Mouse (Mus musculus) limb, embryonic 14.5 days (tissue): ENCODE measurements around the gene Lrrc56. TPM values are rescaled to one million over a fixed set of nuclear protein-coding genes. Genes with fewer than 3 reads are reported as not detected.

Source experiments
- ATAC-seq: fragments of 200-750 bp; cut with Nextera tagmentation; 2 replicates; pipeline ENCODE4 v1.8.0; 2017; ENCODE audit warnings: low read depth, moderate number of reproducible peaks, moderate TSS enrichment; ENCODE audit not compliant: low FRiP score
- DNase-seq: peaks from one replicate; pipeline ENCODE4 v3.0.0-alpha.2; 2015; ENCODE audit warnings: low spot score
- H3K27ac ChIP-seq: fragments of 300-500 bp; sonication (generic); replicated peaks from 2 replicates; pipeline ENCODE4 v1.5.1; 2014; ENCODE audit warnings: low read depth, mild to moderate bottlenecking, low read length, moderate library complexity, mixed read lengths
- H3K27me3 ChIP-seq: fragments of 300-500 bp; sonication (generic); 2 replicates; pipeline ENCODE4 v1.6.1; 2014; ENCODE audit warnings: low read length, mixed read lengths; ENCODE audit not compliant: control insufficient read depth, insufficient read depth
- H3K36me3 ChIP-seq: fragments of 300-500 bp; sonication (generic); 2 replicates; pipeline ENCODE4 v1.6.1; 2014; ENCODE audit warnings: mild to moderate bottlenecking, low read length, moderate library complexity, mixed read lengths; ENCODE audit not compliant: control insufficient read depth, insufficient read depth
- H3K4me1 ChIP-seq: fragments of 300-500 bp; sonication (generic); 2 replicates; pipeline ENCODE4 v1.6.1; 2014; ENCODE audit warnings: antibody characterized with exemption, low read length, mixed read lengths; ENCODE audit not compliant: control insufficient read depth, insufficient read depth
- H3K4me2 ChIP-seq: fragments of 300-500 bp; sonication (generic); replicated peaks from 2 replicates; pipeline ENCODE4 v1.6.1; 2014; ENCODE audit warnings: low read depth, mild to moderate bottlenecking, low read length, moderate library complexity; ENCODE audit not compliant: severe bottlenecking
- H3K4me3 ChIP-seq: fragments of 300-500 bp; sonication (generic); replicated peaks from 2 replicates; pipeline ENCODE4 v1.5.1; 2014; ENCODE audit warnings: low read length
- H3K9ac ChIP-seq: fragments of 300-500 bp; sonication (generic); 2 replicates; pipeline ENCODE4 v1.6.1; 2014; ENCODE audit warnings: mild to moderate bottlenecking, low read depth, low read length, moderate library complexity; ENCODE audit not compliant: severe bottlenecking
- H3K9me3 ChIP-seq: fragments of 300-500 bp; sonication (generic); 2 replicates; pipeline ENCODE4 v1.6.1; 2016; ENCODE audit warnings: low read length; ENCODE audit not compliant: control insufficient read depth
- POLR2A ChIP-seq: fragments of 200-500 bp; IDR thresholded peaks from 2 replicates; pipeline ENCODE4 v1.8.0; 2012; ENCODE audit warnings: inconsistent platforms, mild to moderate bottlenecking, moderate library complexity, borderline replicate concordance; ENCODE audit not compliant: insufficient read depth, insufficient read length; ENCODE audit errors: extremely low read depth
- WGBS: fragments of 180-500 bp; shearing (Covaris S2); extraction: QIAGEN DNeasy Blood & Tissue Kit; methylation state at CpG from one replicate; pipeline ENCODE4 v1.1.7; 2014; 5-methylcytosine and 5-hydroxymethylcytosine counted together
- polyA plus RNA-seq, 2 experiments: library from polyadenylated mRNA; depleted of rRNA in 1 of 2; stranded (reverse) in 1 of 2; unstranded in 1 of 2; fragments of >200 nt; fragmentation: Nextera tagmentation in 1 of 2; extraction: Ambion mirVana in 1 of 2; gene quantifications; 2 replicates each; pipeline versions ENCODE4 v1.2.1 to v1.2.3; 2012 to 2014

The Lrrc56 gene
- polyA plus RNA-seq, 2 experiments = 5.8 to 14.8 TPM

GRCm38 (mm10) chr7:141213605-141214235, 19.8 kb downstream of the Lrrc56 start, which contains the start of gene Lmntd2:
Gene Lmntd2 (minus strand): TSS chr7:141214080.
- peak within 1 kb of the TSS; percentile 68; the same call in 1 of the 2 replicates for H3K9ac ChIP-seq
- 87% methylated on average over 11 of the region's 11 CpGs for WGBS

DNA sequence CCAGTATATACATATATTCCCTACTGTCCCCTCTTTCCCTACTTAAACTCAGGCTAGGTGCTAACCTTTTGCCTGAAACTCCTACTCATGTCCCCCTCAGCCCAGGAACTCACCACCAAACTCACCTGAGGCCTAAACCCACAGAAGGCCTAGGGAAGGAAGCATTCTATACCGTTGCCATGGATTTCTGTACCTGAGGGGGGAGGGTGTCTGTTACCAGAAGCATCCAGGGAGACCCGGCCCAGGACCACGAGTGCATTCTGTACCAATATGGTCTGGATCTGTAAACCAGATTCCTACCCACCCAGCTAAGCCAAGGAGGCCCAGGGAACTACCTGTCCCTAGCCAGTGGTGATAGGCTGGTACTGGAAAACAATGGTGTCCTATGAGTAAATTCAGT, 20.4 kb downstream of the Lrrc56 start:
- Histone ChIP-seq H3K27ac (no peak overlapping the region), H3K9ac (no peak overlapping the region), H3K36me3 (peaks cover 15% of the 10 kb centered on the region), H3K9me3 (no peaks in the 10 kb centered on the region), H3K4me2 (no peak overlapping the region), H3K4me1 (peaks cover 5% of the 10 kb centered on the region; the same call in 1 of the 2 replicates), H3K27me3 (no peaks in the 10 kb centered on the region), H3K4me3 (no peak overlapping the region)
- 70% methylated on average over 3 of the region's 3 CpGs for WGBS
- no peak for TF ChIP-seq POLR2A
- ATAC-seq (no peak), DNase-seq (no peak)

More at GRCm38 (mm10) chr7:141213605-141214235, 19.8 kb downstream of the Lrrc56 start, which contains the start of gene Lmntd2:
- ATAC-seq (no peak), DNase-seq (no peak)
- H3K9me3 ChIP-seq = no peaks in the 10 kb centered on the region
- H3K36me3 ChIP-seq = peaks cover 13% of the 10 kb centered on the region
- H3K4me2 ChIP-seq = peak within 1 kb of the TSS; percentile 88
- H3K27me3 ChIP-seq = no peaks in the 10 kb centered on the region
- H3K4me3 ChIP-seq = peak within 1 kb of the TSS; percentile 59
- no peak for TF ChIP-seq POLR2A
- peak within 1 kb of the TSS; percentile 77; the same call in 1 of the 2 replicates for H3K27ac ChIP-seq
- peaks cover 5% of the 10 kb centered on the region; the same call in 1 of the 2 replicates for H3K4me1 ChIP-seq

DNA sequence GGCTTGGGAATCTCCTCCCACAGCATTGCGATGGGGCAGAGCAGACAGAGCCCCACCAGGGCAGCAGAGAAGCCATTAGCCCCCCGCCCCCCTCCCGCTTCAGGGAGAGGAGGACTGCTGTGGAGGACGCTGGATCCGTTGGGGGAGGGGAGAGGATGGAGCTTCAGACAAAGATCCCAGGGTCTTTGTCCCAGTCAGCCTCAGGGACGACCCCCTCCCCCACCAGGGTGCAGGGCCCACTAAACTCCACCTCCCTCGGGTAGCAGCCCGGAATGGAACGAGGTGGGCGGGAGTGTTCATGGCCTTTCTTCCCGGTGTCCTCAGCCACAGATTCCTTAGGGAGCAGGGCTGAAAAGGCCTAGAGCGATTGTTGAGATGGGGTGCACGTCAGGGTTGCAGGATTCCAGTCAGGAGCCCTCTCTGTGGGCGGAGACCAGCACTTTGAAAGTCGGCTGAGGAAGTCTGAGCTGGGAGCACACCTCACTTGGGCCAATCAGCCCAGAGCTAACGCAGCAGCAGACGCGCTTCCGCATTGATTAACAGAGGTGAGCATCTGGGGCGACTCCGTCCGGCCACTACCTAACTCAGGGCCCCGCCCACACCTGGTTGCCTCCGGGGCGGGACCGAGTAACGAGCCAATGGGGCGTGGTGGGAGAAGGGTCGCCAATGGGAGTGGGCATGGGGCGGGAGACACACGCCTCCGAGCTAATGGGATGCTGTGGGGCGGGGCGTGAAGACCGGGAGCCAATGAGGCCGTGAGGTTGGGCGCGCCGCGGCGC, 21.3 kb downstream of the Lrrc56 start, which contains the start of gene Rassf7:
Gene Rassf7 (plus strand): TSS at position 760 of the 779 bp plus-strand sequence.
- peak; percentile 98 for ATAC-seq
- under 1% methylated on average over 39 of the region's 41 CpGs for WGBS
- Histone ChIP-seq H3K4me2 (peak within 1 kb of the TSS; percentile 88), H3K4me3 (peak within 1 kb of the TSS; percentile 59), H3K9ac (peak within 1 kb of the TSS; percentile 68), H3K27ac (peak within 1 kb of the TSS; percentile 77), H3K36me3 (peaks cover 22% of the 10 kb centered on the region), H3K9me3 (no peaks in the 10 kb centered on the region), H3K4me1 (peaks cover 6% of the 10 kb centered on the region; the same call in 1 of the 2 replicates), H3K27me3 (no peaks in the 10 kb centered on the region)
- peak; percentile 94 for DNase-seq
- TF ChIP-seq POLR2A = peak; percentile 81; the same call in 1 of the 2 replicates

DNA sequence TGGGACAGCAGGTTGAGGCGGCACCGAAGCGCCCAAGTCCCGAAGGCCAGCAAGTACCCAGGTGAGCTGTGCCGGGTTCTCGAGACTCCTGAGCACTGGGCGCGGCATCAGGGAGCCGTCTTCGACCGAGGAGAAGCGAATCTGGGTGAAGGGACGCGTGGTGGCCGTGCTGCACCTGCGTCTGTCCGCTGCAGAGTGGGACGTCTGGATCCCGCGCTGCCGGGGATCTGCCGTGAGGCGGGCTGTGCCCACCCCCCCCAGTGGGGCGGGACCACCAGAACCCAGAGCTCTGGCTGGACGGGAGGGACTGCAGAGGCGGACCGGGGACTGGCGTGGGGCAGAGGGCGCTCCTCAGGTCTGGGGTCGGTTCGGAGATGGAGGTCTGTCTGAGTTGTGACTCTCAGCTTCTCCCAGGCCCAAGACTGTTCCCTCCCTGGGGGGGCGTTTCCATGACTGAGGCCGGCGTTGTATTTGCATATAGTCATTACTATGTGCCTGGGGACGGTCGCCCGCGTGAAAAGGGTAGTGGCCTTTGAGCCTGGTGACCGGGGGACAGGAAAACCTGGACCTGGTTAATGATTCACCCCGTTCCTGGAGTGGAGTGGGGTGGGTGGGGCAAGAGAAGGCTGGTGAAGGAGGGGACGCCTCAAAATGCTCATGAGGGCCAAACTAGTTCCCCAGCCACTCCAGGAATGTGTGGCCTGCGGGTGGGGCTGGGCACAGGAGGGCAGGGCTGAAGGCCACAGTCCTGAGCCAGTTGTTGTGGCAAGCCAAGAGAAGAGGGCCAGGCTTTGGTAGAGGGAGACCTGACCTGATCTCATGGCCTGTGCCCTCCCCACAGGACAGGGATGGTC, 22.1 kb downstream of the Lrrc56 start:
- Histone ChIP-seq H3K9me3 (no peaks in the 10 kb centered on the region), H3K27ac (0 out of 2 replicates have a peak overlapping the region, but pooled peaks have one; percentile 45), H3K4me2 (peak overlapping the region; percentile 88), H3K4me3 (peak overlapping the region; percentile 59), H3K36me3 (peaks cover 22% of the 10 kb centered on the region), H3K27me3 (no peaks in the 10 kb centered on the region), H3K9ac (peak overlapping the region; percentile 68), H3K4me1 (peaks cover 13% of the 10 kb centered on the region; the same call in 1 of the 2 replicates)
- 0 out of 2 replicates have a peak, but pooled peaks have one; percentile 20 for TF ChIP-seq POLR2A
- 2% methylated on average over 28 of the region's 42 CpGs for WGBS
- ATAC-seq (peak; percentile 79), DNase-seq (peak; percentile 31)
